Mouse (Mus musculus) thymus, postnatal 10 days (tissue): ENCODE results near the gene Ret.

ENCODE experiments used
- DNase-seq, 2 experiments: peaks; one replicate each; pipeline ENCODE4 v3.0.0; 2021; ENCODE audit warnings: low spot score in 2 of 2

Ret gene

GRCm38 (mm10) chr6:118173975-118174328 lies 23.6 kb downstream of the Ret start:
- no peak for DNase-seq

- DNase-seq, result no peak
Observed at GRCm38 (mm10) chr6:118173251-118173974, 24.1 kb downstream of the Ret start.

GRCm38 (mm10) chr6:118171386-118171785 lies 26.1 kb downstream of the Ret start:
- no peak for DNase-seq

GRCm38 (mm10) chr6:118168106-118168505 lies 29.4 kb downstream of the Ret start:
- DNase-seq, result no peak

- DNase-seq, result peak; percentile 52 to 53
Observed at GRCm38 (mm10) chr6:118167013-118167412, 30.5 kb downstream of the Ret start.

- DNase-seq, result no peak
Observed at GRCm38 (mm10) chr6:118165516-118165915, 32.0 kb downstream of the Ret start.

- DNase-seq, result no peak
Observed at GRCm38 (mm10) chr6:118164691-118165090, 32.8 kb downstream of the Ret start.

GRCm38 (mm10) chr6:118163086-118163485 lies 34.4 kb downstream of the Ret start:
- no peak for DNase-seq

GRCm38 (mm10) chr6:118162457-118163082 lies 34.9 kb downstream of the Ret start:
- no peak for DNase-seq

- no peak for DNase-seq
Observed at GRCm38 (mm10) chr6:118153091-118153490, 44.4 kb downstream of the Ret start.

- no peak for DNase-seq
Observed at GRCm38 (mm10) chr6:118150988-118151387, 46.5 kb downstream of the Ret start.

GRCm38 (mm10) chr6:118150538-118150937 lies 47.0 kb downstream of the Ret start:
- no peak for DNase-seq

GRCm38 (mm10) chr6:118150128-118150527 lies 47.4 kb downstream of the Ret start:
- DNase-seq, result no peak

- no peak for DNase-seq
Observed at GRCm38 (mm10) chr6:118140961-118141360, 56.6 kb downstream of the Ret start.

- DNase-seq, result peak; percentile 82 to 93
Observed at GRCm38 (mm10) chr6:118138731-118139709, 58.5 kb downstream of the Ret start, which contains the start of gene Csgalnact2. Gene Csgalnact2, minus strand, starts transcription at chr6:118139140.

GRCm38 (mm10) chr6:118137148-118137547 lies 60.4 kb downstream of the Ret start:
- no peak for DNase-seq

- DNase-seq, result no peak
Observed at GRCm38 (mm10) chr6:118134461-118134860, 63.1 kb downstream of the Ret start.

- no peak for DNase-seq
Observed at GRCm38 (mm10) chr6:118130022-118130421, 67.5 kb downstream of the Ret start.

GRCm38 (mm10) chr6:118127827-118128487 lies 69.6 kb downstream of the Ret start:
- no peak for DNase-seq

GRCm38 (mm10) chr6:118127198-118127597 lies 70.3 kb downstream of the Ret start:
- no peak for DNase-seq

- no peak for DNase-seq
Observed at GRCm38 (mm10) chr6:118126577-118126976, 70.9 kb downstream of the Ret start.

GRCm38 (mm10) chr6:118122767-118123166 lies 74.8 kb downstream of the Ret start:
- DNase-seq, result no peak
